Mouse (Mus musculus): ENCODE measurements around the gene Rela. TPM values are rescaled to one million over a fixed set of nuclear protein-coding genes. Genes with fewer than 3 reads are reported as not detected.

Rela gene
- total RNA-seq, 2 experiments from 2014 or later, result 12.4 to 14.9 TPM

- peak in 1 of 2 experiments; percentile 51 for DNase-seq
- intact Hi-C loops (cut with DNase I), result loop anchor here (5.0 kb wide), 1 partner anchor 35 kb away; the partner anchor contains the start of genes Ehbp1l1 and Fam89b
Observed at GRCm38 (mm10) chr19:5692086-5692912, 55.0 kb downstream of the Rela start.

DNA sequence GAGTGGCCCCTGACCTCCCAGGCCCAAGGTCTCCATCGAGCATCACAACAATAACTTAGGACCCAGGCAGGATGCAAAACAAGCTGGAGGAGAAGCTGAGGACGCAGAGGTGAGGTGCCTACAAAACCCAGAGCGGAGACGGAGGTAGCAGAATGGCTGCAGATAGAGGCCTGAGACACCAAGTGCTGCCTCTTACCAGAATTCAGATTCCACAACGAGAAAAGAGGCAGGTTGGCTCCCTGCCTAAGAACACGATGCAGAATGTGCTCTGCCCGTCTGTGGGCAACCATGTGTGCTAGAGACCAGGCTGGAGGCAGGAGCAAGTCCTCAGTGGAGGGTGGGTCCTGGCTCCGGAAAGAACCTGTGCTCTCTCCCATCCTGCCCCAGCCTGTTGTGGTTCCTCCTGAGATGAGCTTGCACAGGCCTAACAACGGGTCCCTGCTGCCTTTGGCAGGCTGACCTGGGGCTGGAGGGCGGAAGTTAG is 55.7 kb downstream of the Rela start:
- intact Hi-C loops (cut with DNase I), result loop anchor here (5.0 kb wide), 1 partner anchor 34 kb away; the partner anchor contains the start of genes Ehbp1l1 and Fam89b
- no peak for DNase-seq

GRCm38 (mm10) chr19:5693801-5694200 is 56.5 kb downstream of the Rela start:
- DNase-seq, result no peak
- intact Hi-C loops (cut with DNase I), result loop anchor here (5.0 kb wide), 1 partner anchor 34 kb away; the partner anchor contains the start of genes Ehbp1l1 and Fam89b

GRCm38 (mm10) chr19:5695849-5696462 is 58.7 kb downstream of the Rela start:
- intact Hi-C loops (cut with DNase I), result no loop called here

More at GRCm38 (mm10) chr19:5695849-5696462, 58.7 kb downstream of the Rela start:
- DNase-seq, result no peak

Small RNA genes within 50 kb of the gene (microRNA-seq; reads per million reads assigned to microRNA genes)
- gene Mir6987, result 0 to 0.74 reads per million in 2 experiments

Other genes with a start within 250 kb of the Rela start
- 10 to 100 TPM; 34.3 to 38.0 TPM for gene Sart1, start 248.8 kb upstream of the Rela start, total RNA-seq (2021)
- gene Tsga10ip, start 235.0 kb upstream of the Rela start, total RNA-seq (2021), result under 1 TPM; 0.52 to 0.64 TPM
- gene Drap1, start 212.5 kb upstream of the Rela start, total RNA-seq (2021), result 100 to 1,000 TPM; 531 to 582 TPM
- 10 to 100 TPM; 32.7 to 33.6 TPM for gene AI837181, start 212.3 kb upstream of the Rela start, total RNA-seq (2021)
- gene Fosl1, start 189.9 kb upstream of the Rela start, total RNA-seq (2021), result not detected
- gene Ccdc85b, start 179.6 kb upstream of the Rela start, total RNA-seq (2021), result 1 to 10 TPM; 4.7 to 6.0 TPM
- 10 to 100 TPM; 35.2 to 41.5 TPM for gene Fibp, start 176.9 kb upstream of the Rela start, total RNA-seq (2021)
- not detected for gene Ctsw, start 169.0 kb upstream of the Rela start, total RNA-seq (2021)
- 1 to 10 TPM; 5.3 to 6.3 TPM for gene Efemp2, start 163.5 kb upstream of the Rela start, total RNA-seq (2021)
- gene Mus81, start 149.1 kb upstream of the Rela start, total RNA-seq (2021), result 10 to 100 TPM; 16.1 to 19.8 TPM
- gene Cfl1, start 147.0 kb upstream of the Rela start, total RNA-seq (2021), result 10 to 100 TPM; 67.8 to 72.7 TPM
- gene 1700020D05Rik, start 133.7 kb upstream of the Rela start, total RNA-seq (2021), result under 1 TPM; 0.33 to 0.59 TPM
- 1 to 10 TPM; 5.2 to 7.8 TPM for gene Snx32, start 126.9 kb upstream of the Rela start, total RNA-seq (2021)
- gene Ovol1, start 76.8 kb upstream of the Rela start, total RNA-seq (2021), result not detected
- 1 to 10 TPM; 1.9 to 2.0 TPM for gene Ap5b1, start 69.5 kb upstream of the Rela start, total RNA-seq (2021)
- gene Rnaseh2c, start 35.6 kb upstream of the Rela start, total RNA-seq (2021), result 10 to 100 TPM; 35.8 to 38.6 TPM
- gene Kat5, start 27.2 kb upstream of the Rela start, total RNA-seq (2021), result 10 to 100 TPM; 23.3 to 25.4 TPM
- gene Sipa1, start 26.2 kb downstream of the Rela start, total RNA-seq (2021), result 1 to 10 TPM; 6.9 to 9.5 TPM
- 10 to 100 TPM; 10.8 to 11.3 TPM for gene Map3k11, start 51.3 kb downstream of the Rela start, total RNA-seq (2021)
- 10 to 100 TPM; 12.2 to 15.2 TPM for gene Pcnx3, start 51.4 kb downstream of the Rela start, total RNA-seq (2021)
- gene Kcnk7, start 66.9 kb downstream of the Rela start, total RNA-seq (2021), result not detected
- 100 to 1,000 TPM; 235 to 261 TPM for gene Ehbp1l1, start 88.8 kb downstream of the Rela start, total RNA-seq (2021)
- 10 to 100 TPM; 19.7 to 22.8 TPM for gene Fam89b, start 92.2 kb downstream of the Rela start, total RNA-seq (2021)
- 10 to 100 TPM; 43.4 to 44.2 TPM for gene Ltbp3, start 103.4 kb downstream of the Rela start, total RNA-seq (2021)
- gene Scyl1, start 133.9 kb downstream of the Rela start, total RNA-seq (2021), result 10 to 100 TPM; 70.8 to 71.1 TPM
- gene Frmd8, start 237.8 kb downstream of the Rela start, total RNA-seq (2021), result 1 to 10 TPM; 4.5 to 5.0 TPM
- 1 to 10 TPM in 1 of 2 experiments, under 1 TPM in 1; 0.99 to 1.0 TPM for gene Slc25a45, start 240.3 kb downstream of the Rela start, total RNA-seq (2021)